ENCODE assay signal across 16 mouse cellular contexts in the genomic region with DNA sequence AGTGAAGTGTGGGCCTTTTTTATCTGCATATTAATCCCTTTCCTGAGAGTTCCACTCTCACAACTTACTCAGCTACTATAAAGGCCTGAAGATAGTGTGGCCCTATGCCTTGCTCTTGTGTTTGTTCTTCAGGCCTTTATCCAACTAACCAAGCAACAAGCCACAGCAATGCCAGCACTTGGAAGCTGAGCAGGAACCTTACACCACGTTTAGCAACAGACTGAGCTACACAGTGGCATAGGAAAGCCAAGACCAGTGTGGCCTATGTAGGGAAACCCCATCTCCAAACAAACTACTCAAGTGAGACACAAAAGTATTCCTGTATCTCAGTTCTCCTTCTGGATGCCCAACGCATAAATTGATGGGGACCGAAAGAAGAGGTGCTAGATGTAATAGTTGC.
"Had no signal": no experiment of that assay in that cellular context is flagged by ENCODE, and none has a peak within 500 bp of the region (broad histone marks: within the 10 kb centered on the region; RNA-seq: fewer than 3 reads in every experiment).

No protein-coding gene starts in this region.

- ATAC-seq: lung, postnatal 0 days; midbrain, embryonic 13.5 days; midbrain, embryonic 15.5 days had no signal

- H3K27me3 ChIP-seq: lung, embryonic 15.5 days; megakaryocyte, embryonic 14.5 days; midbrain, embryonic 13.5 days; midbrain, embryonic 15.5 days; neural tube, embryonic 12.5 days had no signal

- H3K4me2 ChIP-seq: lung, embryonic 15.5 days; midbrain, embryonic 11.5 days; midbrain, embryonic 13.5 days; midbrain, embryonic 15.5 days; neural tube, embryonic 12.5 days had no signal

- H3K9ac ChIP-seq: lung, embryonic 15.5 days; midbrain, embryonic 13.5 days; midbrain, embryonic 15.5 days; neural tube, embryonic 12.5 days had no signal

- H3K9me3 ChIP-seq: lung, embryonic 15.5 days; midbrain, embryonic 13.5 days; midbrain, embryonic 15.5 days; neural tube, embryonic 12.5 days had no signal

- H3K4me1 ChIP-seq: lung, embryonic 15.5 days; neural tube, embryonic 12.5 days had no signal

- H3K4me3 ChIP-seq: lung, embryonic 15.5 days; megakaryocyte, embryonic 14.5 days; midbrain, embryonic 13.5 days; midbrain, embryonic 15.5 days; neural tube, embryonic 12.5 days had no signal

- DNase-seq: lung, adult 2 months; lung, postnatal 14 days; lung, postnatal 36 days; right cerebral cortex, postnatal 14 days; spleen, adult 18-20 months; thymus, adult 18-20 months; thymus, postnatal 14 days; thymus, postnatal 36 days had no signal

- H3K27ac ChIP-seq: lung, embryonic 15.5 days; macrophage; midbrain, embryonic 13.5 days; midbrain, embryonic 15.5 days; neural tube, embryonic 12.5 days had no signal
